Mouse (Mus musculus): ENCODE measurements around the gene Iqcf5.

DNA sequence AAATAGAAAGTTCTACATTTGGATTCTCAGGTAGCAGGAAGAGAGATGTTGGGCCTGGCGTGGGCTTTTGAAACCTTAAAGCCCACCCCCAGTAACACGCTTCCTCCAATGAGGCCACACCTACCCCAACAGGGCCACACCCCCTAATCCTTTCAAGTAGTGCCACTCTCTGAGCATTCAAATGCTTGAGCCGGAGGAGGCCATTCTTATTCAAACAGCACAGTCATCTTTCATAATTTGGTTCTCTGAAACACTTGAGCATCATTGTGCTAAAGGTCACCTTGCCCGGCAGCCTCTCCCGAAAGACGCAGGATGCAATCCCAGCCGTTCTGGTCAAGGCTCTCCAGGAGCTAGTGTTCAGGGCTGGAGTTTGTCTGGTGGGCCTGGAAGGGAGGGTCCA, 19.9 kb downstream of the Iqcf5 start:
- no peak for TF ChIP-seq POLR2A (IDR thresholded peaks at IDR 0.05; ENCODE audit: control insufficient read depth, extremely low read depth, insufficient read depth, low read length, poor library complexity)
- no peak for TF ChIP-seq CTCF (IDR thresholded peaks at IDR 0.05; ENCODE audit: borderline replicate concordance, control insufficient read depth, extremely low read depth, insufficient read depth, low read length, poor library complexity)
